Mouse (Mus musculus) cerebellum, adult 2 months (tissue): ENCODE measurements at regions not wholly inside any gene's neighbourhood (a gene's known extent, or its start where the extent isn't known, plus 50 kb on each side); places are given as distances from the start of the nearest gene placed in this dataset.
A peak's percentile ranks its signal among the peaks of the same experiment; 100 is the strongest.
"Not testable (repeated sequence)": the region's sequence is repeated elsewhere in the genome, so short reads cannot be mapped to it uniquely, and the experiment has no call there.

Source experiments
- DNase-seq, 2 experiments: peaks; one replicate each; pipeline ENCODE4 v3.0.0; 2021
- H3K27ac ChIP-seq: fragments of 200-500 bp; 2 replicates; pipeline ENCODE4 v1.5.1; 2012; ENCODE audit warnings: low read length, control low read depth, inconsistent platforms; ENCODE audit not compliant: insufficient read depth
- H3K27me3 ChIP-seq: fragments of 200-500 bp; 2 replicates; pipeline ENCODE4 v1.6.1; 2012; ENCODE audit warnings: inconsistent platforms, mild to moderate bottlenecking, low read length, moderate library complexity; ENCODE audit not compliant: control insufficient read depth, insufficient read depth
- H3K4me1 ChIP-seq: fragments of 200-500 bp; 2 replicates; pipeline ENCODE4 v1.6.1; 2011; ENCODE audit warnings: low read length; ENCODE audit not compliant: control insufficient read depth, insufficient read depth
- H3K4me3 ChIP-seq: fragments of 200-500 bp; replicated peaks from 2 replicates; pipeline ENCODE3; 2011; ENCODE audit warnings: mild to moderate bottlenecking, low read depth, low read length, control low read depth; ENCODE audit not compliant: insufficient read depth
- CTCF ChIP-seq: fragments of 200-500 bp; IDR thresholded peaks from 2 replicates; pipeline ENCODE4 v1.5.1; 2011; ENCODE audit warnings: low read depth, mild to moderate bottlenecking, control low read depth, low read length, moderate library complexity, borderline replicate concordance; ENCODE audit not compliant: insufficient read depth
- POLR2A ChIP-seq: fragments of 200-500 bp; IDR thresholded peaks from 2 replicates; pipeline ENCODE4 v1.6.1; 2011; ENCODE audit warnings: low read length, control low read depth, borderline replicate concordance; ENCODE audit not compliant: insufficient read depth
- WGBS: fragments of 180-500 bp; shearing (Covaris S2); methylation state at CpG from one replicate; pipeline ENCODE4 v1.1.7; 2018; 5-methylcytosine and 5-hydroxymethylcytosine counted together

DNA sequence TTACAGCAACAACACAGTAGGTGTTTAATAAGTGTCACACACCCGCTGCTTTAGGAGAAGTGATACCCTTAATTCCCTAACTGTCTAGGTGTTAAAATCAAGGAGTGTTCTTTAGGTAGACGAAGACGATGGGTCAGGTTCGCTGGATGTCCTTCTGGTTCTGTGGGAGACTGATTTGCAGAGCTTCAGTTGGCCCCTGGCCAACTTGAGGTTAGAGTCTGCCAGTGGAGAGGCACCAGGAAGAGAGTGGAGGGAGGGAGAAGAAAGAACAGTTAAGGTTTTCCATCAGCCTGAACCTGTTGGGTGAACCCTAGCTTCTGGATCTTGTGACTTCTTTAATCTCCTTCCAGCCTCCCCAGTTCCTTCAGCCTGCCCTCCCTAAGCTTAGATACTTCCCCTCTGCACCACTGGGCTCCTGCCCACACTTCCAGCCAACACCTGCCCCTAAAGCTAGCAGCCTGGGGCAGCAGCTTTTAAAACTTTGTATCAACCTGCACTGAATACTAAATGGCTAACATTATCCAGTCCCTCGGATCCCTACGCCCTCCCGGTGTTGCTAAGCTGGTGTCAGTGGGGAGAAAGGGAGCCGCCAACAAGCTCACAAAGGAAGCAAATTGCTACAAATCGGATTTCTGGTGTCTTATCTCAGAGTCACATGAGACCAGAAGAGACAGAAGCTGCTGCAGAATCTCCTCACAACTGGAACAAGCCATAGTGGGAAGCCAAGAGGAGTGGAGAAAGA, 62.1 kb upstream of the Adgrl1 start:
- TF ChIP-seq CTCF (no peak), POLR2A (no peak)
- Histone ChIP-seq H3K27me3 (no peaks in the 10 kb centered on the region; the same call in 1 of the 2 replicates), H3K4me3 (no peak overlapping the region), H3K4me1 (no peaks in the 10 kb centered on the region), H3K27ac (no peak overlapping the region)
- DNase-seq = peak in 1 of 2 experiments; percentile 2
- WGBS = 38% methylated on average over 9 of the region's 9 CpGs

DNA sequence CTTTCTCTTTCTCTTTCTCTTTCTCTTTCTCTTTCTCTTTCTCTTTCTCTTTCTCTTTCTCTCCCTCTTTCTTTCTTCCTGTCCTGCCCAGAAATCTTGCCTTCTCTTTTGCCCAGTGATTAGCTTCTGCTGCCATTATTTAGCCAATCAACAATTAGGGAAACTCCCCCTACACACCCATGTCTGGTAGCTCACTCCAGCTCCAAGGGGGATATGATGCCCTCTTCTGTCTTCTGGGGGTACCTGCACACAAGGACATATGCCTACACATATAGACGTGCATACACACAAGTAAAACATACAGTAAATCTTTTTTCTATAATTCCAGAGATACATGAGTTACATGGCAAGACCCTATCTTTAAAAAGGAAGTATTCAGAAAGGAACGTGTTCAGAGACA, 70.1 kb upstream of the Adgrl1 start:
- TF ChIP-seq POLR2A (no peak), CTCF (no peak)
- Histone ChIP-seq H3K4me3 (no peak overlapping the region), H3K4me1 (no peaks in the 10 kb centered on the region), H3K27ac (no peak overlapping the region), H3K27me3 (no peaks in the 10 kb centered on the region)
- 77% methylated on average over 2 of the region's 2 CpGs for WGBS
- DNase-seq = no peak

DNA sequence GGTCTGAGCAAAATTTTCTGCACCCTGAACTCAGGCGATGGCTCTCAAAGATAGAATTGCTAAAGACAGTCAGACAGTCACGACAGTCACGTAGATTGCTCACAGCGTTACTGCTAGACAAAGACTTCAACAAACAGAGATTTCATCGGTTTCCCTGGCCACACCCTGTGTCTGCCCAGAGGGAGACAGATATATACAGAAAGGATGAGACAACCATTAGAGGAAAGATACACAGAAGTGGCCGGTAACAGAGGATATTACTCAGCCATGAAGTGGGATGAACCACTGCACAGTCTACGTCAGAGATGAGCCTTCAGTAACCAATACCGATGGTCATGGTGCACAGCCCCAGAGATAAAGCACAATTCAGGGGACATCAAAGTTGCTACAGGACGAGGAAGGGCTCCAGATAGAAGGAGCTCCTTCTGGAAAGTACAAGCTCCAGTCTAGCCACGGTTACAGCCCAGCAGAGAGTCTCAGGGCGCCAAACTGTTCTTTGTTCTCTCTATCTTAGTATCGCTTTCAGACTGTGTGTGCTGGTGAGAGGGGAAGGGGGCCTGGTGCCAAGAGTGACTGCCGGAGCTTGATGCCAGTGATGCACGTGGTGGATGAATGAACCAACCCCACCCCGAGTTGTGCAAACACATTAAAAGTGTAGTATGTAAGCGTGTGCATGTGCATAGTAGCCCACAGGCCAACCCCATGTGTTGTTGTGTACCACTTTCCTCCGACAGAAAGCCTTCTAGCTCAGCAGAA, 74.8 kb upstream of the Adgrl1 start:
- Histone ChIP-seq H3K27me3 (no peaks in the 10 kb centered on the region), H3K4me3 (no peak overlapping the region), H3K4me1 (no peaks in the 10 kb centered on the region), H3K27ac (no peak overlapping the region)
- 59% methylated on average over 17 of the region's 17 CpGs for WGBS
- TF ChIP-seq POLR2A = no peak
- TF ChIP-seq CTCF = no peak
- no peak for DNase-seq

DNA sequence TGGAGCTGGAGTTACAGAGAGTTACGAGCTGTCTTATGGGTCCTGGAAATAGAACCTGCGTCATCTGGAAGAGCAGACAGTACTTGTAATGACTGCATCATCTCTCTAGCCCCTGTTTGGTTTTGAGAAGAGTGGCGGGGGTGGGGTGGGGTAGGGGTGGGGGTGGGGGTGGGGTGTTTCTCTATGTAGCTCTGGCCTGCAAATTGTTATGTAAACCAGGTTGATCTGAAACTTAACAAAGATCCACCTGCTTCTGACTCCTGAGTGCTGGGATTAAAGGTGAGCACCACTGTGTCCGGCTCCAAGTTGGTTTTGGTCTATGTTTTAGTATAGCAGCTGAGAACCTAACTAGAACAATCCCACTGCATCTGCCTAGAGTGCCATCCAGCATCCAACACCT, 78.0 kb upstream of the Adgre5 start:
- H3K27me3 ChIP-seq = no peaks in the 10 kb centered on the region
- TF ChIP-seq CTCF (no peak), POLR2A (no peak)
- no peak overlapping the region for H3K4me3 ChIP-seq
- no peak for DNase-seq
- 85% methylated on average over 4 of the region's 4 CpGs for WGBS
- H3K27ac ChIP-seq = no peak overlapping the region
- H3K4me1 ChIP-seq = no peaks in the 10 kb centered on the region

DNA sequence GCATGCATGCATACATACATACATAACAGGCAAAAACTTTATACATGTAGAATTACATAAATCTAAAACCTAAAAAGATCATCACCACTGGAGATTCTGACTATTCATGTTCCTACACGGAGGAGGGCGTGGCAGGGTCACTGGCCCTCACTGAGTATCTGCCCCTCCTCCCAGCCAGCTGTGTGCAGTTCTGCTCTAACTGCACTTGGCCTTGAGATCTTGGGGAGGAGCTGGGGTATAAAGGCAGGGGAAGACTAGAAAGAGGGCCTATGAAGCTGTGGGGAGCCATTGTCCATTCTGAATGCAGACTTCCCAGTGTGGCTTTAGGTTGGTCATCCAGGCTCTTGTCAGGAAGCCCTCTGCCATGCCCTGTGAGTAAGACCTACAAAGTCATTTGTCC, 69.5 kb upstream of the Adgre5 start:
- Histone ChIP-seq H3K4me1 (no peaks in the 10 kb centered on the region), H3K27ac (no peak overlapping the region), H3K4me3 (no peak overlapping the region), H3K27me3 (no peaks in the 10 kb centered on the region)
- no peak for DNase-seq
- WGBS = 91% methylated on average over 2 of the region's 2 CpGs
- TF ChIP-seq POLR2A (no peak), CTCF (no peak)

DNA sequence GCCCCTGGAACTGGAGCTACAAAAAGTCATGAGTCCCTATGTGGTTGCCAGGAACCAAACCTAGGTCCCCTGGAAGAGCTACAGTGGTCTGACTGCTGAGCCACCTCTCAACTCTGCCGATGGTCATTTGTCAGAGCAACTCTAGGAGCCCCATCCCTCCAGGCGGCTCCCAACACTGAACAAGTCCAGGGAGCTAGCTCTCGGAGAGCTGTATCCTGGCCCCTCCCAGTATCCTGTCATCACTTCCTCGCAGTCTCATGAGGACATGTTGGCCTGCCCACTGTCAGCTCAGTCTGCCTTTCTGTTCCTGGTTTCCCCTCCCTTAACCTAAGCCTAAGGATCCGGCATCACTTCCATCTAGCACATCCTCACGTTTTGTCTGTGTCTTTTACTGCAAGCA, 64.5 kb upstream of the Adgre5 start:
- TF ChIP-seq CTCF (no peak), POLR2A (no peak)
- no peaks in the 10 kb centered on the region for H3K27me3 ChIP-seq
- DNase-seq = no peak
- 71% methylated on average over 6 of the region's 6 CpGs for WGBS
- H3K4me1 ChIP-seq = no peaks in the 10 kb centered on the region
- no peak overlapping the region for H3K4me3 ChIP-seq
- H3K27ac ChIP-seq = no peak overlapping the region

DNA sequence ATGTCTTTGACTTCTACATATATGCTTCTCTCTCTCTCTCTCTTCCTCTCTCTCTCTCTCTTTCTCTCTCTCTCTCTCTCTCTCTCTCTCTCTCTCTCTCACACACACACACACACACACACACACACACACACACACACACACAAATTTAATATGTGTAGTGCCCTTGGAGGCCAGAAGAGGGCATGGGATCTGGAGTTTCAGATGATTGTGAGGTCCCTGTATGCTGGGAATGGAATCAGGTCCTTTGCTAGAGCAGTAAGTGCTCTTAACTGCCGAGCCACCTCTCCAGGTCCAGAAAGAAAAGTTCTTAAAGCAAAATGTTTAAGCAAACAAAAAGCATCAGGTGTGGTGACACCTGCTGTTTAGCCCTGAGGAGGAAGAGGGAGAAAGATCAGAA, 62.2 kb upstream of the Adgre5 start:
- not testable (repeated sequence) for H3K27ac ChIP-seq, H3K27me3 ChIP-seq, H3K4me3 ChIP-seq, DNase-seq, H3K4me1 ChIP-seq
- WGBS = 28% methylated on average over 1 of the region's 1 CpGs

DNA sequence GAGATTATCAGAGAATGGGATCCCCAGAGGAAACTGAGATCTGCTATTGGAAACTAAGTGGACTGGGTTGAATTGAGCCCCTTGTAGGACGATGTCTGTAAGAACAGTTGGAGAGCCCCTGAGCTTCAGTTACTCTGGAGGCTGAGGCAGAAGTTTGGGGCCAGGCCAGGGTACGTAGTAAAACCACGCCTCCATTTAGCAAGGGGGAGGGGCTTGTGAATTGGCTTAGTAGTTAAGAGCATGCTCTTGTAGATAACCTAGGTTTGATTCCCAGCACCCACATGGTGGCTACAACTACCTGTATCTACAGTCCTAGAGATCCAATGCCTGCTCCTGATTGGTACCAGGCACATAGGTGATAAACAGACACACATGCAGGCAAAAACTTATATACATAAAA, 61.4 kb upstream of the Adgre5 start:
- H3K4me1 ChIP-seq = no peaks in the 10 kb centered on the region
- WGBS = 29% methylated on average over 3 of the region's 3 CpGs
- TF ChIP-seq CTCF (no peak), POLR2A (no peak)
- H3K27me3 ChIP-seq = no peaks in the 10 kb centered on the region
- no peak for DNase-seq
- H3K4me3 ChIP-seq = no peak overlapping the region
- no peak overlapping the region for H3K27ac ChIP-seq
